Mouse (Mus musculus): Measurements from ENCODE around the gene Creb5. TPM values are rescaled to one million over a fixed set of nuclear protein-coding genes. Genes with fewer than 3 reads are reported as not detected.

The Creb5 gene
- polyA plus RNA-seq, 1 experiment: 0.02 TPM

GRCm38 (mm10) chr6:53306710-53307109 is 19.6 kb downstream of the Creb5 start:
- Histone ChIP-seq H3K4me1 (ENCODE audit: control insufficient read depth) (no peaks in the 10 kb centered on the region), H3K4me3 (replicated peaks) (no peak overlapping the region), H3K36me3 (ENCODE audit: control insufficient read depth) (no peaks in the 10 kb centered on the region), H3K9me3 (ENCODE audit: control insufficient read depth, low read length) (no peaks in the 10 kb centered on the region), H3K27me3 (ENCODE audit: control insufficient read depth) (no peaks in the 10 kb centered on the region)
- TF ChIP-seq TAL1 (IDR thresholded peaks at IDR 0.05; ENCODE audit: low read length) (no peak), GATA1 (IDR thresholded peaks at IDR 0.05; ENCODE audit: low read length) (no peak)

- H3K9me3 ChIP-seq (ENCODE audit: control insufficient read depth, low read length): no peaks in the 10 kb centered on the region
- no peak overlapping the region for H3K4me3 ChIP-seq (replicated peaks)
- H3K27me3 ChIP-seq (ENCODE audit: control insufficient read depth): no peaks in the 10 kb centered on the region
- H3K4me1 ChIP-seq (ENCODE audit: control insufficient read depth): no peaks in the 10 kb centered on the region
- H3K36me3 ChIP-seq (ENCODE audit: control insufficient read depth): no peaks in the 10 kb centered on the region
- TF ChIP-seq TAL1 (IDR thresholded peaks at IDR 0.05; ENCODE audit: low read length) (no peak), GATA1 (IDR thresholded peaks at IDR 0.05; ENCODE audit: low read length) (no peak)
These were observed 21.6 kb downstream of the Creb5 start for GRCm38 (mm10) chr6:53308684-53309083.

GRCm38 (mm10) chr6:53313604-53314003 is 26.5 kb downstream of the Creb5 start:
- H3K9me3 ChIP-seq (ENCODE audit: control insufficient read depth, low read length): no peaks in the 10 kb centered on the region
- no peaks in the 10 kb centered on the region for H3K27me3 ChIP-seq (ENCODE audit: control insufficient read depth)
- H3K4me1 ChIP-seq (ENCODE audit: control insufficient read depth): no peaks in the 10 kb centered on the region
- no peak overlapping the region for H3K4me3 ChIP-seq (replicated peaks)
- TF ChIP-seq TAL1 (IDR thresholded peaks at IDR 0.05; ENCODE audit: low read length): no peak
- TF ChIP-seq GATA1 (IDR thresholded peaks at IDR 0.05; ENCODE audit: low read length): no peak
- H3K36me3 ChIP-seq (ENCODE audit: control insufficient read depth): no peaks in the 10 kb centered on the region

- Histone ChIP-seq H3K27me3 (ENCODE audit: control insufficient read depth) (no peaks in the 10 kb centered on the region), H3K4me3 (replicated peaks) (no peak overlapping the region)
These were observed 27.1 kb downstream of the Creb5 start for GRCm38 (mm10) chr6:53314126-53314525.

GRCm38 (mm10) chr6:53319543-53320325 is 32.7 kb downstream of the Creb5 start:
- no peaks in the 10 kb centered on the region for H3K27me3 ChIP-seq (ENCODE audit: control insufficient read depth)
- H3K4me3 ChIP-seq (replicated peaks): no peak overlapping the region
- H3K36me3 ChIP-seq (ENCODE audit: control insufficient read depth): no peaks in the 10 kb centered on the region
- H3K4me1 ChIP-seq (ENCODE audit: control insufficient read depth): no peaks in the 10 kb centered on the region
- TF ChIP-seq TAL1 (IDR thresholded peaks at IDR 0.05; ENCODE audit: low read length) (no peak), GATA1 (IDR thresholded peaks at IDR 0.05; ENCODE audit: low read length) (no peak)
- no peaks in the 10 kb centered on the region for H3K9me3 ChIP-seq (ENCODE audit: control insufficient read depth, low read length)

More at GRCm38 (mm10) chr6:53314126-53314525, 27.1 kb downstream of the Creb5 start:
- H3K9me3 ChIP-seq (ENCODE audit: control insufficient read depth, low read length): no peaks in the 10 kb centered on the region
- no peaks in the 10 kb centered on the region for H3K4me1 ChIP-seq (ENCODE audit: control insufficient read depth)
- TF ChIP-seq TAL1 (IDR thresholded peaks at IDR 0.05; ENCODE audit: low read length) (no peak), GATA1 (IDR thresholded peaks at IDR 0.05; ENCODE audit: low read length) (no peak)
- no peaks in the 10 kb centered on the region for H3K36me3 ChIP-seq (ENCODE audit: control insufficient read depth)

GRCm38 (mm10) chr6:53337398-53337797 is 50.3 kb downstream of the Creb5 start:
- TF ChIP-seq GATA1 (IDR thresholded peaks at IDR 0.05; ENCODE audit: low read length): no peak
- TF ChIP-seq TAL1 (IDR thresholded peaks at IDR 0.05; ENCODE audit: low read length): 0 out of 3 replicates have a peak, but pooled peaks have one; percentile 5
- H3K27me3 ChIP-seq (ENCODE audit: control insufficient read depth): no peaks in the 10 kb centered on the region
- H3K9me3 ChIP-seq (ENCODE audit: control insufficient read depth, low read length): no peaks in the 10 kb centered on the region
- H3K36me3 ChIP-seq (ENCODE audit: control insufficient read depth): no peaks in the 10 kb centered on the region
- no peak overlapping the region for H3K4me3 ChIP-seq (replicated peaks)
- no peaks in the 10 kb centered on the region for H3K4me1 ChIP-seq (ENCODE audit: control insufficient read depth)

GRCm38 (mm10) chr6:53352311-53352960 is 65.4 kb downstream of the Creb5 start:
- H3K27me3 ChIP-seq (ENCODE audit: control insufficient read depth): no peaks in the 10 kb centered on the region
- no peak overlapping the region for H3K4me3 ChIP-seq (replicated peaks)
- no peaks in the 10 kb centered on the region for H3K9me3 ChIP-seq (ENCODE audit: control insufficient read depth, low read length)
- no peaks in the 10 kb centered on the region for H3K4me1 ChIP-seq (ENCODE audit: control insufficient read depth)
- H3K36me3 ChIP-seq (ENCODE audit: control insufficient read depth): no peaks in the 10 kb centered on the region
- TF ChIP-seq TAL1 (IDR thresholded peaks at IDR 0.05; ENCODE audit: low read length) (no peak), GATA1 (IDR thresholded peaks at IDR 0.05; ENCODE audit: low read length) (no peak)

GRCm38 (mm10) chr6:53356328-53356727 is 69.3 kb downstream of the Creb5 start:
- Histone ChIP-seq H3K4me1 (ENCODE audit: control insufficient read depth) (no peaks in the 10 kb centered on the region), H3K9me3 (ENCODE audit: control insufficient read depth, low read length) (no peaks in the 10 kb centered on the region), H3K27me3 (ENCODE audit: control insufficient read depth) (no peaks in the 10 kb centered on the region), H3K36me3 (ENCODE audit: control insufficient read depth) (no peaks in the 10 kb centered on the region), H3K4me3 (replicated peaks) (no peak overlapping the region)
- TF ChIP-seq GATA1 (IDR thresholded peaks at IDR 0.05; ENCODE audit: low read length): no peak
- TF ChIP-seq TAL1 (IDR thresholded peaks at IDR 0.05; ENCODE audit: low read length): no peak

GRCm38 (mm10) chr6:53363535-53363934 is 76.5 kb downstream of the Creb5 start:
- Histone ChIP-seq H3K36me3 (ENCODE audit: control insufficient read depth) (no peaks in the 10 kb centered on the region), H3K4me3 (replicated peaks) (no peak overlapping the region), H3K9me3 (ENCODE audit: control insufficient read depth, low read length) (no peaks in the 10 kb centered on the region), H3K27me3 (ENCODE audit: control insufficient read depth) (no peaks in the 10 kb centered on the region), H3K4me1 (ENCODE audit: control insufficient read depth) (no peaks in the 10 kb centered on the region)
- TF ChIP-seq GATA1 (IDR thresholded peaks at IDR 0.05; ENCODE audit: low read length) (no peak), TAL1 (IDR thresholded peaks at IDR 0.05; ENCODE audit: low read length) (no peak)

Data from erythroblast, embryonic 14.5 days (primary cell).